Mouse (Mus musculus) sigmoid colon, adult 10 weeks (tissue): ENCODE measurements around the gene Olfr1152. TPM values are rescaled to one million over a fixed set of nuclear protein-coding genes. Genes with fewer than 3 reads are reported as not detected.

ENCODE experiments used
- polyA plus RNA-seq: library from polyadenylated mRNA; stranded (reverse); fragments of 350-450 nt; fragmentation: Illumina TruSeq; extraction: RNeasy Lipid Tissue Mini Kit (QIAGEN cat#74804); gene quantifications from one replicate; pipeline ENCODE4 v1.2.3, GENCODE M21; 2014; ENCODE audit warnings: low read depth, low replicate concordance

Gene Olfr1152
- not detected for polyA plus RNA-seq

GRCm38 (mm10) chr2:87866192-87866591, at the start of gene Olfr1152:
TSS of gene Olfr1152 (plus strand) at chr2:87866492.

DNA sequence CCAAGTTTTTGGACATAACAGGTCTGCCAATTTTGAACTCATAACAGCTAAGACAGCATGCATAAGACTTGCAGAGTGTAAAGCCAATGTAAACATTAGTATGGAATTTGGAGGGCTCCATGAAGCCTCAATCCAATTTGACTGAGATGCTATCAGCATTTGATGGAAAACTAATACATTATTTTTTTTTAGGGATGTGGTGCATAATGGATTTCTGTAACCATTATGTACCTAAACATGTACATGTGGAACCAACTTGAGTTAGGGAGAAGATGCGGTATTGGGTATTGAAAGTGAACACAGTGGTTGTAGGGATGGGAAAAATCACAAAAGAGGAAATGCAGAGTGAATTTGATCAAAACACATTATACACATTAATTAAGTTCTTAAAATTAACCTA, 36.1 kb upstream of the Olfr1152 start, which contains the start of gene Olfr1148:
TSS of gene Olfr1148 (plus strand) at position 301 of the 400 bp plus-strand sequence.

GRCm38 (mm10) chr2:87843693-87844092, 22.6 kb upstream of the Olfr1152 start, which contains the start of gene Olfr1150-ps1:
TSS of gene Olfr1150-ps1 (plus strand) at chr2:87843993.

DNA sequence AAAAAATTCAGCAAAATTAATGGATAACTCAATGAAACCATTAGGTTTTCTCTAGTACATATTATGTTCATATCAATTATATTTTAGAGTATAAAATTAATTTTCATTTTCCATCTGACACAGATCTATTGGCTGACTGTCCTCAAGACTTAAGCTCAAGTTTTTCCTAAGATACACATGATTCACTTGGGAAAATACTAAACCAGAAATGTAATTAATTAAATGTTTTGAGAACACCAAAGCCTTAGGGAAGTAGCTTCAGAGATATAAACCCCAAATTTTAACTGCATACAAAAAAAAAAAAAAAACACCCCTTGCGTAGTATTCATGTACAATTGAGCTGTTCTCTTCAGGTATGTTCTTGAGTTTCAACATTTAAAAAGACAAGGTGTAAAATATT, 10.7 kb upstream of the Olfr1152 start, which contains the start of gene Olfr1151:
TSS of gene Olfr1151 (plus strand) at position 301 of the 400 bp plus-strand sequence.

DNA sequence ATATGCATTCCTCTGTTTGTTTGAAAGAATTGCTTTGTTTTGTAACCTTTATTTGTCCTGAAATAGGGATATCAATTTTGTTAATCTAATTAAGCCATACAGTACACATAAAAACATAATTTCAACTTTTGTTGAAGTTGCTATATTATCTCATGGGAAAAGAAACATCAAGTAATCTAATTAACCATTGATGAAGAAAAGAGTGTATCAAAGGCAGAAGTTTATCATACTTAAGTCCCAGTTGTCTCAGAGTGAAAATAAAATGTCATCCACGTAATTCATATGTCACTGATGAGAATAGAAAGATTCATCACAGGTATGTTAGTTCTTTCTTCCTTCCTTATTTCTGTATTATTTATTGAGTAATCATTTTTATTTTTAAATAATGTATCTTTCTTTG, 28.4 kb downstream of the Olfr1152 start, which contains the start of gene Olfr1153:
TSS of gene Olfr1153 (plus strand) at position 301 of the 400 bp plus-strand sequence.

DNA sequence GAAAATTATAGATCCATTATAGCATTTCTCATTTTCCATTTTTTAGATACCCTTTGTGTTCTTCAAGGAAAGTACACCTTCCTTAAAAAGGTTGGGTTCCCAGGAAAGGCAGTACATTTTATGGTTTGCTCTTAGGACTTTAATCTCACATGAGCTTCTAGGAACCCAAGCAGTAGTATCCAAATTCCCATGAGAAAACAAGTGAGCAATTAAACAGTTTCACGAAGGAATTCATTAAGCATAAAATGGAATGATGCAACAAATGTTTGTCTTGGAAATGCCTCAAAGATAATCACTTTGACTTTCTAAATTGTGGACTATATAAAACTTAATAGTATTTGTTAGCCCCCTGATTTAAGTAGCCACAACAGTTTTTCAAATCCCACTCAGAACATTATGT, 38.8 kb downstream of the Olfr1152 start, which contains the start of gene Olfr1154:
TSS of gene Olfr1154 (minus strand) at position 101 of the 400 bp plus-strand sequence.

Other genes with a start within 250 kb of the Olfr1152 start
- not detected for gene Olfr1131, start 239.4 kb upstream of the Olfr1152 start, polyA plus RNA-seq
- not detected for gene Olfr1132, start 229.0 kb upstream of the Olfr1152 start, polyA plus RNA-seq
- gene Olfr1133, start 219.1 kb upstream of the Olfr1152 start, polyA plus RNA-seq: not detected
- not detected for gene Olfr1134, start 208.0 kb upstream of the Olfr1152 start, polyA plus RNA-seq
- gene Olfr1135, start 192.8 kb upstream of the Olfr1152 start, polyA plus RNA-seq: not detected
- gene Olfr1136, start 172.5 kb upstream of the Olfr1152 start, polyA plus RNA-seq: not detected
- gene Olfr1137, start 153.3 kb upstream of the Olfr1152 start, polyA plus RNA-seq: not detected
- gene Olfr1138, start 126.5 kb upstream of the Olfr1152 start, polyA plus RNA-seq: not detected
- gene Olfr1140, start 122.7 kb upstream of the Olfr1152 start, polyA plus RNA-seq: not detected
- gene Olfr1141, start 112.5 kb upstream of the Olfr1152 start, polyA plus RNA-seq: not detected
- not detected for gene Olfr152, start 87.0 kb upstream of the Olfr1152 start, polyA plus RNA-seq
- gene Olfr1143, start 65.9 kb upstream of the Olfr1152 start, polyA plus RNA-seq: not detected
- not detected for gene Olfr1145, start 56.7 kb upstream of the Olfr1152 start, polyA plus RNA-seq
- gene Olfr1148, start 36.0 kb upstream of the Olfr1152 start, polyA plus RNA-seq: not detected
- gene Olfr1150-ps1, start 22.5 kb upstream of the Olfr1152 start, polyA plus RNA-seq: not detected
- gene Olfr1151, start 10.6 kb upstream of the Olfr1152 start, polyA plus RNA-seq: not detected
- gene Olfr1153, start 28.5 kb downstream of the Olfr1152 start, polyA plus RNA-seq: not detected
- gene Olfr1154, start 38.7 kb downstream of the Olfr1152 start, polyA plus RNA-seq: not detected
- not detected for gene Olfr1155, start 78.6 kb downstream of the Olfr1152 start, polyA plus RNA-seq
- not detected for gene Olfr1156, start 86.6 kb downstream of the Olfr1152 start, polyA plus RNA-seq
- not detected for gene Olfr1157, start 101.8 kb downstream of the Olfr1152 start, polyA plus RNA-seq
- not detected for gene Olfr74, start 108.2 kb downstream of the Olfr1152 start, polyA plus RNA-seq
- gene Olfr1158, start 123.6 kb downstream of the Olfr1152 start, polyA plus RNA-seq: not detected
- gene Olfr1160, start 141.8 kb downstream of the Olfr1152 start, polyA plus RNA-seq: not detected
- gene Olfr1161, start 156.3 kb downstream of the Olfr1152 start, polyA plus RNA-seq: not detected
- not detected for gene Olfr73, start 171.2 kb downstream of the Olfr1152 start, polyA plus RNA-seq
- gene Olfr1162, start 184.6 kb downstream of the Olfr1152 start, polyA plus RNA-seq: not detected
- gene Olfr1163, start 205.3 kb downstream of the Olfr1152 start, polyA plus RNA-seq: not detected
- not detected for gene Olfr1164, start 227.5 kb downstream of the Olfr1152 start, polyA plus RNA-seq